Mouse (Mus musculus) embryonic fibroblast, embryonic 13.5 days (primary cell): ENCODE data around the gene Slfn2.

Source experiments
- CTCF ChIP-seq: IDR thresholded peaks from 2 replicates; pipeline ENCODE4 v1.5.1; 2011; ENCODE audit warnings: mild to moderate bottlenecking, control low read depth, low read length, moderate library complexity, borderline replicate concordance; ENCODE audit not compliant: insufficient read depth
- POLR2A ChIP-seq: IDR thresholded peaks from 2 replicates; pipeline ENCODE4 v1.6.1; 2011; ENCODE audit warnings: low read depth, mild to moderate bottlenecking, control low read depth, low read length, moderate library complexity

DNA sequence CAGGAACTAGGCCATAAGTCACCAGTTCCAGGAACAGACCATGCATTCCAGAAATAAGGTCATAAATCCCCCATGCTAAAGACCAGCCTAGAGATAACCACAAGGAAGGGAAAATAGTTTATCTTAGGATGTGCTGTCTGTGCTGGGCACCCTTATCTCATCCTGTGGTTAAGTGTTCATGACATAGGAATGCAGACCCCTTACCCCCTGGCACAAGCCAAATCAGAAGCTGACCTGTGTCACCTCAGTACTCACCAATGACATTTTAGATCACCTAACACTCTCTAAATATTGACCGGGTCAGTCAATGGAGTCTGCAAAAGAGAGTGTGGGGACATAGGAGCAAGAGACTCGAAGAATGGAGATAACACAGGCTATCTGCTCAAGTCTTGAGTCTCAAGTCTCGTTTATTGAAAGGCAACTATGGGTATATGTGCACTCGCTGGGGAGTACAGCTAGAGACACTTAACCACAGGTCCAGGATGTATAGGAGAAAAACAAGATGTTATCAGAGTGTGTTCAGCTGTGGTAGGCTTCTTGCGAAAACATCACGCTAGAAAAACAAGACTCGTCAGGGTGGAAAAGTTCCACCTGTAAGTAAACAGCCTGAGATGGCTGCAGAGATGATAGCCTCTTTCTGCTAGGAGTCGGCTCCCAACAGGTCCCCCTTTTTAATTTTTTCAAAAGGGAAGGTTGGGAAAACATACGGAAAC, 14.7 kb downstream of the Slfn2 start:
- TF ChIP-seq CTCF (no peak), POLR2A (no peak)
